Mouse (Mus musculus) C2C12 (cell line): ENCODE results near the gene Myb. TPM values are rescaled to one million over a fixed set of nuclear protein-coding genes. Genes with fewer than 3 reads are reported as not detected.

Experiments
- H3K27me3 ChIP-seq: one replicate; pipeline ENCODE4 v1.6.1; 2011; ENCODE audit not compliant: control insufficient read depth, insufficient read depth, insufficient read length
- H3K36me3 ChIP-seq: one replicate; pipeline ENCODE4 v1.6.1; 2011; ENCODE audit not compliant: control insufficient read depth, insufficient read depth
- H3K4me3 ChIP-seq: one replicate; pipeline ENCODE4 v1.5.1; 2011; ENCODE audit warnings: mild to moderate bottlenecking, control low read depth; ENCODE audit not compliant: poor library complexity, insufficient read depth, severe bottlenecking
- H3K79me2 ChIP-seq: one replicate; pipeline ENCODE4 v1.6.1; 2011; ENCODE audit not compliant: control insufficient read depth, insufficient read depth
- H3K79me3 ChIP-seq: one replicate; pipeline ENCODE4 v1.6.1; 2011; ENCODE audit warnings: low read depth, control low read depth
- H3ac ChIP-seq: one replicate; pipeline ENCODE3; 2011; ENCODE audit warnings: low read depth; ENCODE audit not compliant: control insufficient read depth, insufficient read length
- CEBPB ChIP-seq: IDR thresholded peaks from one replicate; pipeline ENCODE4 v1.6.1; 2011; ENCODE audit warnings: low read depth, mild to moderate bottlenecking, control low read depth, moderate library complexity
- CTCF ChIP-seq: IDR thresholded peaks from one replicate; pipeline ENCODE4 v1.5.1; 2011; ENCODE audit not compliant: control insufficient read depth, insufficient read depth, insufficient read length
- FOSL1 ChIP-seq: IDR thresholded peaks from one replicate; pipeline ENCODE4 v1.8.0; 2011; ENCODE audit warnings: mild to moderate bottlenecking, low read length; ENCODE audit not compliant: poor library complexity, insufficient read depth, severe bottlenecking
- MAX ChIP-seq: IDR thresholded peaks from one replicate; pipeline ENCODE4 v1.6.1; 2011; ENCODE audit warnings: mild to moderate bottlenecking, control low read depth
- MYOD1 ChIP-seq: IDR thresholded peaks from one replicate; pipeline ENCODE4 v1.6.1; 2011; ENCODE audit warnings: low read depth; ENCODE audit not compliant: control insufficient read depth, insufficient read length
- MYOG ChIP-seq: IDR thresholded peaks from one replicate; pipeline ENCODE4 v1.6.1; 2011; ENCODE audit not compliant: control insufficient read depth, insufficient read length; ENCODE audit errors: extremely low read depth
- USF1 ChIP-seq: IDR thresholded peaks from one replicate; pipeline ENCODE4 v1.6.1; 2011; ENCODE audit warnings: low read depth, mild to moderate bottlenecking, control low read depth, moderate library complexity
- polyA plus RNA-seq: library from polyadenylated mRNA; unstranded; fragments of >200 nt; fragmentation: generic; extraction: Trizol; gene quantifications from one replicate; pipeline ENCODE4 v1.2.1, GENCODE M21; 2012; ENCODE audit warnings: missing spikeins

The Myb gene
- polyA plus RNA-seq, 1 experiment = 0.47 TPM

DNA sequence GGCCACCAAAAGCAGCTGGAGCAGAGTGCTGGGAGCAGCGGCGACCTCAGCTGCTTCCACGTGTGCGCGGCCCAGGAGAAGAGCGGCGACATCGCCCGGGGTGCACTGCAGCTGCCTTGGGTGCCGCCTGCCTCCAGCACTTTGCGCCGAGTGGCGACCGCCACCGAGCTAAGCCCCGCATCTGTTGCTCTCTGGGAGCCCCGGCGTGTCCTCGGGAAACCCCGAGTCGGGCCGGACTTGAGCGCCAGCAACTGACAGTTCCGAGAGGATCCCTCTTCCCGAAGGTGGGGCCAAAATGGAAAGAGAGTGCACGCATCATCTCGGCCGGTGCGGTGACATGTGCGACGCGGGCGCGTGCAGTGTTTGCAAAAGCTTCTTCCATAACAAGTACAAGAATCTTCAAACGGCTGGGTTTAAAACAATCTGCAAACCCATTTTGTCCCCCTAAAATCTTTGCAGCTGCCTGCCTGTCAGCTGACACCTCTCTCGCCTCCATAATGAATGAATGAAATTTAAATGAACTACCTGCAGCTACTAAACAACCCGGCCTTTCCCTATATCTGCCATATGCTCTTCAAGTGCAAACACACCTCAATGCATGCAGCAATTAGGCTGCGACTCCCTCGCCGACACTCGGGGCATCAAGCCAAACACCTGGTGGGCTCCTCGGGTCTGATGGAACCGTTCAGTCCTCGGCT lies 938 bp downstream of the Myb start:
- H3K27me3 ChIP-seq = peaks cover 6% of the 10 kb centered on the region
- H3K36me3 ChIP-seq = no peaks in the 10 kb centered on the region
- H3K79me2 ChIP-seq = no peaks in the 10 kb centered on the region
- peak overlapping the region; percentile 2 for H3ac ChIP-seq
- H3K4me3 ChIP-seq = peak overlapping the region; percentile 28
- TF ChIP-seq USF1 (no peak), MAX (peak; percentile 19), MYOD1 (no peak), CTCF (no peak), MYOG (no peak)
- no peaks in the 10 kb centered on the region for H3K79me3 ChIP-seq

DNA sequence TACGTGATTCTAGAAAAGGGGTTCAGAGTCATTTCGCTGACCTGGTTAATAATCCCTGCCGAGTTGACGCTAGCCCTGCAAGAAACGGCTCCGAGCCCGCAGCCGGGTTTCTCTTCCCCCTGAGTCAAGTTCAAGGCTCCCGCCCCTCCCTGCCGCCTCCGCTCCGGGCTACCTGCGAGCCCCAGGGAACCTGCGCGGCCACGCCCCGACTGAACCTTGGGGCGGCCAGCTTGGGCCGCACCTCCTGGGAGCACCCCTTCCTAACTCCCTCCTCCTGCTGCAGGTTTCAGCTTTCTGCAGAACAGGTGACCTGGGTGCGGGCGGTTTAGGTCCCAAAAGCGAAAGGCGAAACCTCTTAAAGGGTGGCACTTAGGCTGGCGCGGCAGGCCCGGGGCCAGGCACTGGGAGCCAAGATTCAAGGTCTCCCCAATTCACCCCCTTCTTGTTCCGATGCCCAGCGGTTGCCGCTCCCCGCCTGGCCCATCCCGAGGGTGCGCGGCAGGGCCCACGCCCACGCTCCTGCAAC lies 1.8 kb downstream of the Myb start:
- H3K79me3 ChIP-seq = no peaks in the 10 kb centered on the region
- TF ChIP-seq MYOD1 (no peak), USF1 (no peak), MAX (no peak), FOSL1 (no peak), MYOG (no peak), CTCF (no peak)

DNA sequence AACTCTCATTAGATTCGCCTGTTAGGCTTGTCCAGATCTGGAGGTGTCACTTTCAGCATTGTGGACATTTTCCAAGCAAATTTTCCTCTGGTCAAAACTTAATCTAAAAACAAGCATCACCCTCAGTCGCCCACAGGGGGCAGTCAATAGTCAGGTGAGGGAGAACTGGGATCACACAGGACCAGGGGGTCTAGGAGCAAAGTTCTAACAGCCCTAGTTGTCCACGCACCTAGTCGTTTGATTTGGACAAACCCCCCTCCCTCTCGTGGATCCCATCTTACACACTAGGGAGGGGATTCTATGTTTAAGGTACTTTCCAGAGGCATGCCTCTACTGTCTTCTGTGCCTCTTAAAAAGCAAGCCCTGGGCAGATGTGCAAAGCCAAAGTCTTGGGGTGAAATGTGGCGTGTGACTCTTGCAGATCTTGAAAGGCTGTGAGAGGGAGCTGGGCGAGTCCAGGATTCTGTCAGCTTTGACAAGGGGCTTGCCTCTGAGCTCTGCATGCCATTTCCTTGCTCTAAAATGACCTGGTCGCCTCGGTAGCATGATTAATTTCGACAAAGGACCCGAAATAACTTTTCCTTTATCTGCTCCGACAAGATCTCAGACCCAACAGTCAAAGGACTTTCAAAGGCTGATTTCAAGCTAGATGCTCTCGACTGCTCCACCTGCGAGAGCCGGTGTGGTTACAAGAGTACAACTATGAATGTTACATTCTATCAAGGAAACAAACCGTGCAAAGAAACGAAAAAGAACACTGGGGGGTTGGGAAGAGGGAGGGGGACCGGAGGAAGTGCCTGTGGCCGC lies 2.5 kb downstream of the Myb start:
- H3K27me3 ChIP-seq = peaks cover 6% of the 10 kb centered on the region
- H3K36me3 ChIP-seq = no peaks in the 10 kb centered on the region
- no peaks in the 10 kb centered on the region for H3K79me3 ChIP-seq
- no peak overlapping the region for H3K4me3 ChIP-seq
- no peaks in the 10 kb centered on the region for H3K79me2 ChIP-seq
- no peak overlapping the region for H3ac ChIP-seq
- TF ChIP-seq MYOG = no peak
- TF ChIP-seq CTCF = peak; percentile 3

More for the DNA sequence above, 1.8 kb downstream of the Myb start:
- Histone ChIP-seq H3K36me3 (no peaks in the 10 kb centered on the region), H3ac (no peak overlapping the region), H3K4me3 (no peak overlapping the region), H3K27me3 (peaks cover 6% of the 10 kb centered on the region), H3K79me2 (no peaks in the 10 kb centered on the region)

DNA sequence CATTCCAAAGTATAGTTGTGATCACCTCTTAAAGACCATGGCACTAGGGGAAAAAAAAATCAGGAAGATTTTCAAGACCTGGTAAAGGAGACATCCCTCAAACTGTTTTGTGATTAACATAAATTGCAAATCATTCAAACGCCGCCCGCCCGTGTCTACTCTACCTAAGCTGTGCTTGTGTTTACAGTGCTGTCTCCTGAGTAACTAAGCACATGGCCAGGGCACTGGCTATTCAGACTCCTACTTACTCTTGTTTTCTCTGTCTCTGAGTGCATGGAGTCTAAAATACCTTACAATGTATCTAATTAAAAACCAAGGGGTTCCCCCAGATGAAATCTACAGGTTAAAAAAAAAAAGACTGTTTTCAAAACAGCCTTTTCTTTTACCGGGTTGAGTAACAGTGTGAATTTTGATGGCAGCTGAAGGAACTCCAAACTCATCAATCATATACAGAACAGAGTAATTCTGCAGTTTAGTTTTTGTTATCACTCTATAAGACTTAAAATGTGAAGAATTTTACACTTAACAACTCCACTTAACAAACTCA lies 3.8 kb downstream of the Myb start:
- H3K36me3 ChIP-seq = no peaks in the 10 kb centered on the region
- no peak overlapping the region for H3ac ChIP-seq
- no peak overlapping the region for H3K4me3 ChIP-seq
- H3K79me3 ChIP-seq = no peaks in the 10 kb centered on the region
- no peaks in the 10 kb centered on the region for H3K79me2 ChIP-seq
- TF ChIP-seq MYOD1 = no peak
- no peak for TF ChIP-seq MYOG
- no peak for TF ChIP-seq MAX
- TF ChIP-seq USF1 = no peak
- TF ChIP-seq CTCF = no peak
- TF ChIP-seq FOSL1 = no peak
- TF ChIP-seq CEBPB = no peak
- peaks cover 6% of the 10 kb centered on the region for H3K27me3 ChIP-seq

DNA sequence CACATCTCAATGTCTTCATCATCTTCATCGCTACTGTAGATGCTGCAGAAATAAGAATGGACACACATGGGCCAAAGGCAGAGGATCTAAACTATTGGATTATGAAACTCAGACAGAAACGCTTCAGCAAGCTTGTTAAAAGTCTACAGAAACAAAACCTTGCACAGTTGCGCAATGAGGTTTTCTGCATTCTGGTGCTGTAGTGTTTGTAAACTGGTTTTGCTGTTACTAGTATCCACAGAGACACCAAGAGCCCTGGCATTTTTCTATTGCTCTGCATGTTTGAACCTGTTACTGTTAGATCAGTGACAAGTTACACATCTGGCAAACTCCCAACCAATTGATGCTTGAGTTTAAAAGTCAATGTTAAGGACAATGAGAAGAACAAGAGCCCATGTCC lies 4.4 kb downstream of the Myb start:
- H3K36me3 ChIP-seq = no peaks in the 10 kb centered on the region
- no peak overlapping the region for H3ac ChIP-seq
- no peaks in the 10 kb centered on the region for H3K79me3 ChIP-seq
- H3K79me2 ChIP-seq = no peaks in the 10 kb centered on the region
- H3K27me3 ChIP-seq = peaks cover 4% of the 10 kb centered on the region
- TF ChIP-seq MAX (no peak), CEBPB (peak; percentile 68)
- H3K4me3 ChIP-seq = no peak overlapping the region

DNA sequence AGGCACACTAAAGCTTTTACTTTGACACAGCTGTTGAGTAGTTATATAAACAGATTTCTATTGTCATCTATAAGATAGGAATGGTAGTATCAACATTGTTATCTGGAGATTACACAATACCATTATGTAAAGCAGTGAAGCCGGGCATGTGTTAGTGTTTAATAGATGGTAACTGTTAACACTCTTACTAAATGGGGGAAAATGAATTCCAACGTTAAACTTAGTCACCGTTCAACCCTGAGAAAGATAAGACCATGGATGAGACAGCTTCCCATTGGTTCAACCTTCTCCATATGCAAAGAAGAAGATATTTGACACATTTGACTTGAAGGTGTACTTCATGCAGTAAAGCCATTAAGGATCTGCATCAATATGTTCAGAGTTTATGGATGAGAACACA lies 5.9 kb downstream of the Myb start:
- TF ChIP-seq MYOG = no peak
- TF ChIP-seq USF1 = no peak
- TF ChIP-seq CTCF = no peak
- no peak for TF ChIP-seq MYOD1
- no peak for TF ChIP-seq MAX
- no peak for TF ChIP-seq CEBPB
- TF ChIP-seq FOSL1 = no peak
- Histone ChIP-seq H3ac (no peak overlapping the region), H3K4me3 (no peak overlapping the region)

More for the DNA sequence above, 5.9 kb downstream of the Myb start:
- Histone ChIP-seq H3K79me2 (no peaks in the 10 kb centered on the region), H3K79me3 (no peaks in the 10 kb centered on the region), H3K27me3 (no peaks in the 10 kb centered on the region), H3K36me3 (no peaks in the 10 kb centered on the region)
